Mouse (Mus musculus) A20 (cell line): ENCODE measurements around the gene Gm21119.
A peak's percentile ranks its signal among the peaks of the same experiment; 100 is the strongest.
"Not testable (repeated sequence)": the region's sequence is repeated elsewhere in the genome, so short reads cannot be mapped to it uniquely, and the experiment has no call there.

Experiments used
- DNase-seq: peaks from one replicate; pipeline ENCODE4 v3.0.0-alpha.2; 2011; ENCODE audit warnings: low read depth, low spot score

Gm21119 gene

DNA sequence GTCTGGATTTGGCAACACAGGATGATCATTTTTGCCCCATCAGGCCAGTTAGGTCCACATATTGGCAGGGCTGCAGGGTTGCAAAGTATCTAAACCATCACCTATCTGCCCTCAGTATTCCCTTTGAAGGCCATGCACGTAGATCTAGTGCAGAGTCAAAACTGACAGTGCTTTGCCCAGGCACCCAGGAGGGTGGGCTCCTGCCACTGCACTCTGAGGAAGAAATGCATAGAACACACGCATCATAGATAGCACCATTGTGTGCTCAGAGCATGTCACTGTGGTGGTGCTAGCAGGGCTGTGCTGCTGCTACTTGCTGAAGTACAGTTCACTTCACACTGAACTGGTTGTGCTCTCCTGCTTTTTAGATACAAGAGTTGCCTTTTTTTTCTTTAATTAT is at the start of gene Gm21119:
Gene Gm21119, plus strand, starts transcription at position 301 of the 400 bp plus-strand sequence.
- not testable (repeated sequence) for DNase-seq

DNA sequence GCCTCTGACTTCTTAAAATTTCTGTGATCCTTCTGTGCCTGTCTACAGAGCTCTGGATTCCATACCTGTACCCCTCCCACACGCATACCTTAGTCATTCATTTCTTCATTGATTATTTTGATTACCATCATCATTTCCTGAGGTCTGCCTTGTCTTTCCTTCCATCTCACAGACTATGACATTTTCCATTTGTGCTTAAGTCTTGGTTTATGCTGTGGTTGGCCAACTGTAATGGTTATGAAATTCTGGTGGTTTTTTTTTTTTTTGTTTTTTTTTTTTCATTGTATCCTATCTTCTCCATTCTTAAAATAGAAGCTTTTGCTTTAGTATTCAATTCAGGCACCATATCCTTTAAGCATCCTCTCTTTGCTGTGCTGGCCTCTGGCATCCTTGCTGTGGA is 48.0 kb upstream of the Gm21119 start:
- DNase-seq, result not testable (repeated sequence)

DNA sequence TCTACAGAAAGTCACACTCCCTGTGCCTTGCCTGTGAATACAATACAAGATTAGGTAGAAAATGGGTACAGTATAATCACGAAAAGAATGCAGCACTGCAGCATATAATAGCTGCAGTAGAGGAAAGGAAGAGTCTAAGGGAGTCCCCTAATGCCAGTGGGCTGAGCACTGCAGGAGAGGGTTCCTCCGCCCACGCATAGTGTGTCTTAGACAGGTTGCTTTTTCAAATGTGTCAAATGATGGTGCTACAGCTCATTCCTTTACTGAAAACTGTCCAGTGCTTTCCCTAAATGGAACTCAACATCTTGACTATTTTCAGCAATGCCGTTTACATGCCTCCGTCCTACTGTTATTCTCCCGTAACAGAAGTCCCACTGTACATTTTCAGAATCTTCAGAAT is 33.6 kb upstream of the Gm21119 start:
- DNase-seq, result peak; percentile 5

- not testable (repeated sequence) for DNase-seq
These were observed 31.9 kb upstream of the Gm21119 start for GRCm38 (mm10) chr8:20582772-20583171.

- peak; percentile 38 for DNase-seq
These were observed 26.2 kb upstream of the Gm21119 start for GRCm38 (mm10) chr8:20588268-20589177.

- DNase-seq, result not testable (repeated sequence)
These were observed 25.6 kb upstream of the Gm21119 start for GRCm38 (mm10) chr8:20589178-20589539.

DNA sequence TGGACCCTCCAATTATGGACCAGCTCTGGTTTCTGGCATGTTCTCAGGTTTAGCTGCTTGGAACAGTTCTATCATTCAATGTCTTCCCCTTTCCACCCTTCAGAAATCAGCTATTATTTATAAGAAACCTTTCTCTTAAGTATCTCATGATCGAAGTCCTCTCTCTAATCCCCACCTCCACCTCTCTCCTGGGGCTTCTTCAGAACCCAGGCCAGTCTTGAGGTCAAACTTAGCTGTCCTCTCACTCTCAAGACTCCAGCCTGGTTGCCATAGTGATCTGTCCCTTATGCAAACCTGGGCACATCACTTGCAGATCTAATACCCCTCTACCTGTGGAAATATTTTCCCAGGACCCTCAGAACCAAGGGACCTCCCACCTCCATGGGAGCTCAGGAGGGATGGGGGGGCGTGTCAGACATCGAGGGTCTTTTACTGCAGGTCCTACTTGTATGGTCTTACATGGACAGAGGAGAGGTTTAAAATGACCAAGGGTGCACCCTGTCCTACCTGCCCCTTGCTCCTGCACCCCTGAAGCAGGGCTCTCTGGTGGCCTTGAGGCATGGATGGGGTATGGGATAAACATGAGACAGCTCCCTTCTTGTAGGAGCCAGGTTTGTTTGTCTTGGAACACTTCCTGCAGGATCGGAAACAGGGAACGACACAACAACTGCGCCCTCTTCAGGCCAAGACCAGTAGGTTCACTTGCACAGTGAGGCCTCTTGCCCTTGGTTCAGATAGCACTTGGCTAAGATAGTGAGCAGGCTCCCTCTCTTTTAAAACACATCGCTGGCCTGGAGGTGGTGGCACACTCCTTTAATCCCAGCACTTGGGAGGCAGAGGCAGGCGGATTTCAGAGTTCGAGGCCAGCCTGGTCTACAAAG is 24.4 kb upstream of the Gm21119 start:
- peak; percentile 42 for DNase-seq

DNA sequence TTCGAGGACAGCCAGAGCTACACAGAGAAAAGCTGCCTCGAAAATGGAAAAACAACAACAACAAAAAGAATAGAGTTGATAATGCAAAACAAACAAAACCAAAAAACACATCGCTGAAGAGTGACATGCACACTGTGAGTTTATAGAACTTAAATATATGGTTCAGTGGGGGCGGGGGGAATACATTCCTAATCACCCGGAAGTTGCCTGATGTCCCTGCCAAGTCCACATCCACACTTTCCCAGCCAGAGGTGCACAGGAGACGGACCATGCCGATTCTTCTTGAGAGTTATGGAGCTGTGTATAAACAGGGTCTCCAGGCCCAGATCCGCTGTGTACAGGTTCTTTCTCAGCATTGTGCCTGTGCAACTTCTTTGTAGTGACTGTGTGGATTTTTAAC is 23.7 kb upstream of the Gm21119 start:
- DNase-seq, result not testable (repeated sequence)

- not testable (repeated sequence) for DNase-seq
These were observed 21.9 kb upstream of the Gm21119 start for GRCm38 (mm10) chr8:20592732-20593272.

GRCm38 (mm10) chr8:20593841-20594240 is 20.9 kb upstream of the Gm21119 start:
- not testable (repeated sequence) for DNase-seq

DNA sequence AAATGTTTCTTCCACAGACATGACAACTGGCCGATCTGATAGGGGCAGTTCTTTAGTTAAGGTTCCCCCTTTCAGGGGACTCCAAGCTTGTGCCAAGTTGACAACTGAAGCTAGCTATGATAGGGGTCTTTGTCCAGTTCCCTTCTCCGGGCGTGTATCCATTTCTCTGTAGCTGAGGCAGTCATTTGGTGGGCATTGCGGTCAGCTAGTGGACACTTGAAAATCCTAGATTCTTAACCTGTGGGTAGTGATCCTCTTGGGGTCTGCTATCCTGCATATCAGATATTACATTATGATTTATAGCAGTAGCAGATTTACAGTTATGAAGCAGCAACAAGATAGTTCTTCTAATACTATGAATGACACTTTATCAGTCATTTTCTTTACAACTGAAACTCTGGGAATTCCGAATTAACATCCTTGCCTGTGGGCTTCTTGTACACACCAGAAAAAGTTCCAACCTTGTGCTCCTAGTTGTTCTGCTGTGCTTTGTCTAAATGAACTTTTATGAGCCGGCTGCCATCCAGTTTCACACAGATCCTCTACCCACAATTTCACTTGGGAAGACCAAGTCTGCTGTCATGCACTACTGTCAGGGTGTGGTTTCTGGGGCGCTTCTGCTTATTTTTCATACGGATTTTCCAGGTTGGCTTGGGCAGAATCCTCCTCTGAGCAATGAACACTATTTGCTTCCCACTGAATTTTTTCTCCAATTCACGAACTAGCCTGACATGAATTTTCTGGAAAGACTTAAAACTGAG is 18.5 kb upstream of the Gm21119 start:
- not testable (repeated sequence) for DNase-seq

GRCm38 (mm10) chr8:20596842-20597708 is 17.6 kb upstream of the Gm21119 start:
- peak; percentile 20 for DNase-seq

GRCm38 (mm10) chr8:20598300-20599170 is 16.2 kb upstream of the Gm21119 start:
- not testable (repeated sequence) for DNase-seq

- DNase-seq, result peak; percentile 15
These were observed 15.4 kb upstream of the Gm21119 start for GRCm38 (mm10) chr8:20599350-20599749.

GRCm38 (mm10) chr8:20610856-20611255 is 3.9 kb upstream of the Gm21119 start:
- DNase-seq, result not testable (repeated sequence)

GRCm38 (mm10) chr8:20612721-20613120 is 2.0 kb upstream of the Gm21119 start:
- not testable (repeated sequence) for DNase-seq

DNA sequence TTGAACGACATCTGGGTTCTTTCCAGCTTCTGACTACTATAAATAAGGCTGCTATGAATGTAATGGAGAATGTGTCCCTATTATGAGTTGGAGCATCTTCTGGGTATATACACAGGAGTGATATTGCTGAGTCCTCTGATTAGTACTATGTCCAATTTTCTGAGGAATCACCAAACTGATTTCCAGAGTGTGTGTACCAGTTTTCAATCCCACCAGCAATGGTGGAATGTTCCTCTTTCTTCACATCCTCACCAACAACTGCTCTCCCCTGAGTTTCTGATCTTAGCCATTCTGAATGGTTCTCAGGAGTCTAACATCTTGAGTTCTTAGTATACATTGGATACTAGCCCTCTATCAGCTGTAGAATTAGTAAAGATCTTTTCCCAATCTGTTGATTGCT is 16.0 kb downstream of the Gm21119 start:
- DNase-seq, result peak; percentile 0

GRCm38 (mm10) chr8:20637931-20638330 is 23.2 kb downstream of the Gm21119 start:
- not testable (repeated sequence) for DNase-seq

- not testable (repeated sequence) for DNase-seq
These were observed 28.8 kb downstream of the Gm21119 start for GRCm38 (mm10) chr8:20643536-20643935.
